Mouse (Mus musculus) heart, adult 2 months (tissue): ENCODE measurements around the gene Dglucy.

Source experiments
- CTCF ChIP-seq: fragments of 200-600 bp; IDR thresholded peaks from 2 replicates; pipeline ENCODE4 v1.8.1; 2022; ENCODE audit warnings: antibody characterized with exemption, mild to moderate bottlenecking, moderate library complexity
- POLR2A ChIP-seq: fragments of 200-500 bp; IDR thresholded peaks from 2 replicates; pipeline ENCODE4 v1.6.1; 2011; ENCODE audit warnings: mild to moderate bottlenecking, low read depth, low read length, control low read depth; ENCODE audit not compliant: insufficient read depth

DNA sequence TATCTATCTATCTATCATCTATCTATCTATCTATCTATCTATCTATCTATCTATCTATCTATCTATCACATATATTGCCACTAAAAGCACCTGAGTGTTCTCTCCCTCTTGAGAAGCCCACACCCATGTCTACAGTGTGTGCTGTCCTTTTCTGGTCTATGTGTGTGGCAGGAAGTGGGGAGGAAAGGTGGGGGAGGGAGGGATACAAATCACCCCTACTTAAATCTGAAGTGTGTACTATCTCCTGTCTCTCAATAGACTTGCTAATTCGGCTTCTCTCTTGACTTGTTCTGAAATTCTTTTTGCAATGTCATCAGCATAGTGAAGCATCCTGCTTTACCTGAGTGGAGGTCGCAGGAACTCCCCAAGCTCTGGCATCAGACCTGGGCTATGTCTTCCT lies 77.5 kb downstream of the Dglucy start:
- TF ChIP-seq CTCF (no peak), POLR2A (no peak)
